Mouse (Mus musculus) megakaryocyte, embryonic 14.5 days (primary cell): Measurements from ENCODE around the gene Phactr4.

Experiments
- FLI1 ChIP-seq: IDR thresholded peaks from 2 replicates; pipeline ENCODE4 v1.6.1; 2012; ENCODE audit warnings: low read length, inconsistent platforms, mixed read lengths
- GATA1 ChIP-seq: IDR thresholded peaks from 3 replicates; pipeline ENCODE4 v1.6.1; 2012; ENCODE audit warnings: mixed read lengths, low read length, inconsistent platforms, borderline replicate concordance

GRCm38 (mm10) chr4:132383455-132383854 lies 38.8 kb downstream of the Phactr4 start:
- no peak for TF ChIP-seq GATA1
- no peak for TF ChIP-seq FLI1
